15 mouse cellular contexts compared by ENCODE assay signal in the genomic region with DNA sequence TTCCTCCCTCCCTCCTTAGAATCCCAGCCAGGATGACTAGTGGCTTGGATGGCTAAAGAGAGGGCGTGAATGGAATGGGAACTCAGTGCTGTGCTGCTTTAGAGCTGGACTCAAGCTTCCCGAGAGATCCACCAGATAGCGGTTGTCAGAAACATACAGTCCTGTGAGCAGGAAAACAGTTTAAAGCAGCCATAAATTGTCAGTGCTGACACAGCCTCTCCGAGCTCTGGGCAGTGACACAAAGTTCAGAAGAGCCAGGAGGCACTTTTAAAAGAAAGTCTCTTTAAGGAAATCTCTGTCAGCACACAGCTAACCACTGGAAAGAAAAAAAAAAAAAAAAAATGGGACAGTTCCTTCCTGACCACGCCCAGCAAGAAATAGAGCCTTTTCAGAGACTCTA. TPM values are rescaled to one million over a fixed set of nuclear protein-coding genes. Genes with fewer than 3 reads are reported as not detected.
DNase-seq lines count a peak whose midpoint lies in the region; ATAC-seq and TF ChIP-seq lines count a peak whose summit lies in the region.
"Had no signal": no experiment of that assay in that cellular context is flagged by ENCODE, and none has a peak within 500 bp of the region (broad histone marks: within the 10 kb centered on the region; RNA-seq: fewer than 3 reads in every experiment).

No protein-coding gene starts in this region.

- no peak overlapping the region for H3K9ac ChIP-seq in midbrain, postnatal 0 days (replicated peaks; ENCODE audit: low read length, poor library complexity, severe bottlenecking)
- H3K9ac ChIP-seq: embryonic facial prominence, embryonic 13.5 days; midbrain, embryonic 15.5 days had no signal

- intact Hi-C loops in heart, postnatal 14 days (cut with DNase I) = loop anchor here (10.0 kb wide), 1 partner anchor 348 kb away; no protein-coding TSS in a partner anchor

- peaks cover 8% of the 10 kb centered on the region for H3K36me3 ChIP-seq in kidney, adult 2 months (ENCODE audit: control insufficient read depth, insufficient read depth, low read length)
- H3K36me3 ChIP-seq in midbrain, postnatal 0 days (ENCODE audit: insufficient read depth, low read length) = peaks cover 14% of the 10 kb centered on the region; the same call in 1 of the 2 replicates

- no peaks in the 10 kb centered on the region for H3K27me3 ChIP-seq in kidney, adult 2 months (replicated peaks; ENCODE audit: control insufficient read depth, insufficient read depth, low read length)
- H3K27me3 ChIP-seq in midbrain, postnatal 0 days (ENCODE audit: insufficient read depth, low read length) = no peaks in the 10 kb centered on the region
- H3K27me3 ChIP-seq: embryonic facial prominence, embryonic 13.5 days; midbrain, embryonic 15.5 days had no signal

- no peak for TF ChIP-seq CTCF in kidney, adult 2 months (conservative IDR thresholded peaks at IDR 0.05; ENCODE audit: insufficient read depth, insufficient read length, low read depth, low read length)
- TF ChIP-seq CTCF in midbrain, postnatal 0 days (IDR thresholded peaks at IDR 0.05) = no peak

- no peak for ATAC-seq in midbrain, postnatal 0 days (ENCODE audit: low FRiP score)
- ATAC-seq: forebrain, embryonic 14.5 days; midbrain, embryonic 15.5 days had no signal

- H3K4me3 ChIP-seq in kidney, adult 2 months (ENCODE audit: insufficient read depth, low read depth, low read length) = no peak overlapping the region
- H3K4me3 ChIP-seq in midbrain, postnatal 0 days (ENCODE audit: low read depth, low read length) = no peak overlapping the region
- H3K4me3 ChIP-seq: embryonic facial prominence, embryonic 13.5 days; midbrain, embryonic 15.5 days had no signal

- TF ChIP-seq POLR2A in kidney, adult 2 months (IDR thresholded peaks at IDR 0.05; ENCODE audit: low read depth, low read length) = no peak

- H3K4me2 ChIP-seq in midbrain, postnatal 0 days (ENCODE audit: low read depth, low read length, poor library complexity, severe bottlenecking) = no peak overlapping the region
- H3K4me2 ChIP-seq: embryonic facial prominence, embryonic 13.5 days; midbrain, embryonic 15.5 days had no signal

- H3K27ac ChIP-seq in kidney, adult 2 months (ENCODE audit: insufficient read depth, low read depth, low read length) = no peak overlapping the region
- no peak overlapping the region for H3K27ac ChIP-seq in midbrain, postnatal 0 days (ENCODE audit: low read depth, low read length)
- H3K27ac ChIP-seq: embryonic facial prominence, embryonic 13.5 days; midbrain, embryonic 15.5 days had no signal

- 33% methylated on average over 5 of the region's 5 CpGs for WGBS in kidney, adult 2 months
- WGBS in midbrain, postnatal 0 days = 83% methylated on average over 5 of the region's 5 CpGs

- DNase-seq in adrenal gland, postnatal 10 days = peak; percentile 11
- no peak for DNase-seq in adrenal gland, adult 8-10 months
- peak; percentile 57 for DNase-seq in kidney, adult 2 months
- DNase-seq in kidney, adult 18-20 months = no peak
- DNase-seq in heart, postnatal 14 days = peak; percentile 17 to 34
- DNase-seq in kidney, postnatal 4 days = peak; percentile 10 to 17
- no peak for DNase-seq in midbrain, postnatal 0 days (ENCODE audit: low spot score)
- DNase-seq in ovary, postnatal 14 days (ENCODE audit: low spot score) = no peak
- DNase-seq: cerebellum, adult 9-10 months; liver; lung, postnatal 14 days; right cerebral cortex, postnatal 4 days had no signal

- no peaks in the 10 kb centered on the region for H3K4me1 ChIP-seq in kidney, adult 2 months (ENCODE audit: control insufficient read depth, insufficient read depth, low read length)
- H3K4me1 ChIP-seq in midbrain, postnatal 0 days (ENCODE audit: insufficient read depth, low read length) = no peaks in the 10 kb centered on the region
- H3K4me1 ChIP-seq: embryonic facial prominence, embryonic 13.5 days; midbrain, embryonic 15.5 days had no signal

- no peaks in the 10 kb centered on the region for H3K9me3 ChIP-seq in midbrain, postnatal 0 days (ENCODE audit: low read length)
- H3K9me3 ChIP-seq: embryonic facial prominence, embryonic 13.5 days; midbrain, embryonic 15.5 days had no signal

RNA-seq across cellular contexts. Expression of a gene that starts 32.8 kb away (rescaled TPM):
- 10 to 100 TPM; 18.7 to 19.8 TPM for total RNA-seq in adrenal gland, postnatal 10 days (2021)
- total RNA-seq in adrenal gland, adult 8-10 months (2022) = 10 to 100 TPM; 12.8 to 17.6 (median 15.5) TPM
- 6.8 and 8.6 TPM in 2 replicates for polyA plus RNA-seq in kidney, adult 2 months (2012; rRNA removed)
- total RNA-seq in heart, postnatal 14 days (2021) = 1 to 10 TPM; 9.1 to 9.7 TPM
- 15.5 and 17.3 TPM in 2 replicates for total RNA-seq in midbrain, postnatal 0 days (2014; rRNA removed)
- 34.4 and 36.1 TPM in 2 replicates for polyA plus RNA-seq in midbrain, postnatal 0 days (2015; fragmentation: Nextera tagmentation; extraction: Ambion mirVana)

Comparison
In these comparisons a context has a peak if more than half of its experiments do, and no peak if none do; other contexts are left out.
1. DNase-seq: peak in adrenal gland, postnatal 10 days (single experiment), kidney, adult 2 months (single experiment), heart, postnatal 14 days (2 of 2) and kidney, postnatal 4 days (2 of 2); none in adrenal gland, adult 8-10 months (single experiment), kidney, adult 18-20 months (single experiment), midbrain, postnatal 0 days (single experiment) and ovary, postnatal 14 days (single experiment).